Mouse (Mus musculus) regulatory T cell (primary cell): ENCODE measurements at regions not wholly inside any gene's neighbourhood (a gene's known extent, or its start where the extent isn't known, plus 50 kb on each side); places are given as distances from the start of the nearest gene placed in this dataset.

Experiments
- in situ Hi-C: fragments of 300-600 bp; cut with MboI, MseI; formaldehyde crosslinking; loops from one replicate; pipeline ENCODE4 v1.15.1; 2025; ENCODE audit warnings: high pct_unique_total_duplicates

DNA sequence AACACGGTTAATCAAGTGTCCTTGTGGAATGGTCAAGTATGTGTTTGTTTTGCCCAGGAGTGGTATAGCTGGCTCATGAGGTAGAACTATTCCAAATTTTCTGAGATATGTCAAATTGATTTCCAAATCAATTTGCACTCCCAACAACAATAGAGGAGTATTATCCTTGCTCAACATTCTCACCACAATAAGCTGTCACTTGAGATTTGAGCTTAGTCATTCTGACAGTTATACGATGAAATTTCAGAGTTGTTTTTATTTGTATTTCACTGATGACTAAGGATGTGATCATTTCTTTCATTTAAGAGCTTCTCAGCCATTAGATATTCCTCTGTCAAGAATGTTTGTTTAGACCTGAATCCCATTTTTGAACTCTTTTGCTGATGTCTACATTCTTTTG, 62.5 kb downstream of the Kap start:
- in situ Hi-C loops = loop anchor here (10.0 kb wide), 1 partner anchor 336 kb away; no protein-coding TSS in a partner anchor
